Mouse (Mus musculus): ENCODE measurements around the gene Sox15. TPM values are rescaled to one million over a fixed set of nuclear protein-coding genes. Genes with fewer than 3 reads are reported as not detected.
"Not testable (repeated sequence)": the region's sequence is repeated elsewhere in the genome, so short reads cannot be mapped to it uniquely, and the experiment has no call there.

Gene Sox15
- polyA plus RNA-seq, 1 experiment from 2014 or later, result 0.37 TPM

DNA sequence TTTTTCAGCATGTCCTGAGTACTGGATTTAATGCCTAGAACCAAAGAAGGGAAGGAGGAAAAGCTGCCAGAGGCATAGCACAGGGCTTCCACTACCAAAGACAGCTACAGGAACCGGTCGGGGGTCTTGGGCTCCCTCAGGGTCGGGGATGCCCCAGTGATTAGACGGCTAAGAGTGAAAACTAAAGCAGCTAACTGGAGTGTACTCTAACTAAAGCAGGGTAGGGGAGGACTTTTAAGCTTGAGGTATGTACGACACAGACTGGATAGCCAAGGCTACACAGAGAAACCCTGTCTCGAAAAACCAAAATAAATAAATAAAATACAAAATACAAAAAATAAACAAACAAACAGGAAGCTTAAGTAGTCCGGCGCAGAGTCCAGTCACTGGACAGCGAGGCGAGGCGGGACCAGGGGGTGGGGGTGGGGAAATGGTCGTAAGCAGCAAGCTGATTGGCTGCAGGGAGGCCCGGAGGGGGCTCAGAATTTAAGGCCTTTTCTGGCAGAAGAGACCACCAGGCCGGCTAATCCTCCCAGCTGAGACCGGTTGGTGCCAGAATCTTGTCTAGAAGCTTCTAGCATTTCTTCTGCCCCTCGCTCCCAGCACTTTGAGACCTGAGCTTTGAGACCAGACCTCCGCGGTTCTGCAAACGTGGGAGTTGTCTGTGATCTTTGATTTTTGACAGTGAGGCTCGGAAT is 33.4 kb upstream of the Sox15 start, which contains the start of gene Sat2:
Gene Sat2, plus strand, starts transcription at position 454 of the 698 bp plus-strand sequence.
- Histone ChIP-seq H3K36me3 (no peaks in the 10 kb centered on the region), H3K27ac (peak within 1 kb of the TSS; percentile 94), H3K9me3 (no peaks in the 10 kb centered on the region), H3K4me1 (replicated peaks) (peaks cover 22% of the 10 kb centered on the region), H3K27me3 (ENCODE audit: insufficient read depth, poor library complexity, severe bottlenecking) (no peaks in the 10 kb centered on the region), H3K4me3 (peak within 1 kb of the TSS; percentile 64)
- WGBS, result 1% methylated on average over 20 of the region's 20 CpGs
- DNase-seq (ENCODE audit: low spot score), result peak; percentile 87

DNA sequence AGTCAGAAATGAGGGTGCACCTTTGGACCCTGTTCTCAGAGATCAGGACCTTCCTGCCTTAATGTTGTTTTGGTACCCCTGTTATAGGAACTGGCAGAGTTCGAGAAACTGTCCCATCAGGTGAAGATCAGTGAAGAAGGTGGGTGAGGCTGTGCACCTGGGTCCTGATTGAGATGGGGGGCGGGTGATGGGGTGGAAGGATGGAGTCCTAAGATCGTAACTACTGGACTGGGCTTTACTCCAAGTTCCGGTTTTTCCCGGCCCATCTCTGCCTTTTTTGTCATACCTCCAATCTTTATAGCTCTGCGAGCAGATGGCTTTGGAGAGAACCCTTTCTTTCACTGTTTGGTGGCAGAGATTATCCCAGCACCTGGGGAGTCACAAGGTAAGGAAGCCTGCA is 32.7 kb upstream of the Sox15 start:
- H3K27ac ChIP-seq, result peak overlapping the region; percentile 94
- WGBS, result 52% methylated on average over 6 of the region's 6 CpGs
- no peaks in the 10 kb centered on the region for H3K27me3 ChIP-seq (ENCODE audit: insufficient read depth, poor library complexity, severe bottlenecking)
- H3K4me3 ChIP-seq, result peak overlapping the region; percentile 64
- DNase-seq (ENCODE audit: low spot score), result no peak
- H3K9me3 ChIP-seq, result no peaks in the 10 kb centered on the region
- H3K36me3 ChIP-seq, result no peaks in the 10 kb centered on the region
- peaks cover 22% of the 10 kb centered on the region for H3K4me1 ChIP-seq (replicated peaks)

DNA sequence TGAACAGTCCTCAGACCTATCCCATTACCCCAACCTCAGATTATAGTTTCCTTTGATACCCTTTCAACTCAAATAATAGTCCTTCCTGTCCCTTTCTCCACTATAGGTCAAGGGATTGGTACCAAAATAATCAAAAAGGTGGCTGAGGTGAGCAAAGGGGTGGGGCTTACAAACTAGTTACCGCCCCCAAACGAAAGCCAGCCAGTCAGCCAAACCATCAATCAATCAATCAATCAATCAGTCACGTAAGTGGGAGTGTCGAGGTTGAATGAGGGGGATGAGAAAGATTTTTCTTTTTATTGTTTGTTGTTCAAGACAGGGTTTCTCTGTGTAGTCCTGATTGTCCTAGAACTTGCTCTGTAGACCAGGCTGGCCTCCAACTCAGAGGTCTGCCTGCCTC is 32.1 kb upstream of the Sox15 start:
- WGBS, result 65% methylated on average over 4 of the region's 4 CpGs
- peak overlapping the region; percentile 64; the same call in 1 of the 2 replicates for H3K4me3 ChIP-seq
- no peak for DNase-seq (ENCODE audit: low spot score)
- no peaks in the 10 kb centered on the region for H3K36me3 ChIP-seq
- H3K27me3 ChIP-seq (ENCODE audit: insufficient read depth, poor library complexity, severe bottlenecking), result no peaks in the 10 kb centered on the region
- H3K9me3 ChIP-seq, result no peaks in the 10 kb centered on the region
- peak overlapping the region; percentile 94; the same call in 1 of the 2 replicates for H3K27ac ChIP-seq
- H3K4me1 ChIP-seq (replicated peaks), result peaks cover 22% of the 10 kb centered on the region

DNA sequence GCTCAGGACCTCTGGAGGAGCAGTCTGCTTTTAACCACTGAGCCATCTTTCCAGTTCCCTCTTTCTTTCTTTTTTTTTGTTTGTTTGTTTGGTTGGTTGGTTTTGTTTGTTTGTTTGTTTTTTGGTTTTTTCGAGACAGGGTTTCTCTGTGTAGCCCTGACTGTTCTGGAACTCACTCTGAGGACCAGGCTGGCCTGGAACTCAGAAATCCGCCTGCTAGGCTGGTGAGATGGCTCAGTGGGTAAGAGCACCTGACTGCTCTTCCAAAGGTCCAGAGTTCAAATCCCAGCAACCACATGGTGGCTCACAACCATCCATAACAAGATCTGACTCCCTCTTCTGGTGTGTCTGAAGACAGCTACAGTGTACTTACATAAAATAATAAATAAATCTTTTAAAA is 30.8 kb upstream of the Sox15 start:
- WGBS, result 94% methylated on average over 2 of the region's 2 CpGs
- H3K36me3 ChIP-seq; H3K9me3 ChIP-seq; DNase-seq (ENCODE audit: low spot score); H3K27ac ChIP-seq; H3K4me3 ChIP-seq; H3K27me3 ChIP-seq (ENCODE audit: insufficient read depth, poor library complexity, severe bottlenecking): not testable (repeated sequence)
- H3K4me1 ChIP-seq (replicated peaks), result peaks cover 22% of the 10 kb centered on the region

DNA sequence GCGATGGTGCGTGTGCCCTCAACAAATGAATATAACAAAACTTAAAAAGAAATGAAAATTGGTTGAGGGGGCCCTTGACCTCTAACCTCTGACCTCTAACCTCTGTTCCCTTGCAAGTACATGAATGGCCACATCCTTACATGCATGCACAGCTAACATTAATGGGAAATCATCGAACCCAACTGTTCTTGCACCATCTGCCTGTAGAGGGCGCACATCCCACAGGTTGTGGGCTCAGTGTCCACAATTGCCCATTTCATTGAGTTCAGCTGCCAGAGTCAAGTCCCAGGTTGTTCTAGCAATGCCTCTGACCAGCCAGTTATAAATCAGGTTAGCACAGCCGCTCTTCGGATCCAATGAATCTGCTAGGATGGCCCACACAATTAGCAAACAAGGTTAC is 26.8 kb upstream of the Sox15 start:
- Histone ChIP-seq H3K27ac (no peak overlapping the region), H3K4me1 (replicated peaks) (peaks cover 9% of the 10 kb centered on the region; the same call in 1 of the 2 replicates), H3K4me3 (no peak overlapping the region), H3K36me3 (no peaks in the 10 kb centered on the region), H3K27me3 (ENCODE audit: insufficient read depth, poor library complexity, severe bottlenecking) (no peaks in the 10 kb centered on the region), H3K9me3 (no peaks in the 10 kb centered on the region)
- peak; percentile 86 for DNase-seq (ENCODE audit: low spot score)
- 36% methylated on average over 6 of the region's 6 CpGs for WGBS

DNA sequence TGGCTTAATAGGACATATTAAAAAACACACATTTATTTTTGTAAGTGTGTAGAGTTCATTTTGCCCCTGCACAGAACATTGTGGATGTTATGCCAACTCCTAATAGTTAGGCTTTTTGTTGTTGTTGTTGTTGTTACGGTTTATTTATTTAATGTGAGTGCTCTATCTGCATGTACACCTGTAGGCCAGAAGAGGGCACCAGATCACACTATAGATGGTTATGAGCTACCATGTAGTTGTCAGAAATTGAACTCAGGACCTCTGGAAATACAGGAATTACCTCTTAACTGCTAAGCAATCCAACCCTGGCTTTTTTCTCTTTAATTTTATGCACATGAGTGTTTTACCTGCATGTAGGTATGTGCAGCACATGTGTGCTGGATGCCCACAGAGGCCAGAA is 25.3 kb upstream of the Sox15 start:
- no peak for DNase-seq (ENCODE audit: low spot score)
- H3K4me1 ChIP-seq (replicated peaks), result peaks cover 19% of the 10 kb centered on the region
- H3K4me3 ChIP-seq, result no peak overlapping the region
- H3K36me3 ChIP-seq, result no peaks in the 10 kb centered on the region
- no peaks in the 10 kb centered on the region for H3K9me3 ChIP-seq
- H3K27ac ChIP-seq, result no peak overlapping the region
- WGBS, result 71% methylated on average over 1 of the region's 1 CpGs
- H3K27me3 ChIP-seq (ENCODE audit: insufficient read depth, poor library complexity, severe bottlenecking), result no peaks in the 10 kb centered on the region

DNA sequence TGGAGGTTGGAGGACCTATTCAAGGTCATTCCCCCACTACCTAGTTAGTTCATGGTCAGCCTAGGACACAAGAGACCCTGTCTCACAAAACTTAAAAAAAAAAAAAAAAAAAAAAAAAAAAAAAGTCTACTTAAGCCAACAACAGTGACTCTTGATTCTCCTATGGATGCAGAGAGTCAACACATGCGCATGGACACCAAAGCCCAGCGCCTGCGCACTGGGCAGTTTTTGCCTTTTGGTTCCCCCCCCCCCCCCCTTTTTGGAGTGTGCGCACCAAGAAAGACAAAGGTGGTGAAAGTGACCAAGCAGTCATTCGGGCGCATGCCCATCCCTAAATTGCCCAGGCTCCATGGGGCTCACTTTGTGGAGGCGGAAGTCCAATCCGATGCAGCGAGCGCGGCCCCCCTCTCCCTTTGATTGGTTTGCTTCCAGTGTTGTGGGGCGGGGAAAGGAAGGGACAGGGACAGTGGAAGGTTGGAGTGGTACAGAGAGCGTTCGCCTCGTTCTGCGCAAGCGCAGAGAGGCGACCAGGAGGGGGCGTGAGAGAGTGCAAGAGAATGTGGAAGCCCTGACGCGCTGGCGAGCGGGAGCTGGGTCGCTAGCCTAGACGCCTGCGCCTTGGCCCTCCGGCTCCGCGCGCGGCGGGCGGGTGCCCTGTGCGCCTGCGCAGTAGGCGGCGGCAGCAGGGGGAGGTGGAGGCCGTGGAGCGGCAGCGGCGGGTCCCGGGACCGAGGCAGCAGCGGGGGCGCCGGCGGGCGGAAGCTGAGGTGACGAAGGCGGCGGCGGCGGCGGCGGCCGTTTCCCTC is 22.6 kb upstream of the Sox15 start, which contains the start of gene Fxr2:
Gene Fxr2, plus strand, starts transcription at position 707 of the 806 bp plus-strand sequence.
- peak within 1 kb of the TSS; percentile 99 for H3K27ac ChIP-seq
- no peaks in the 10 kb centered on the region for H3K9me3 ChIP-seq
- H3K4me1 ChIP-seq (replicated peaks), result peaks cover 28% of the 10 kb centered on the region
- no peaks in the 10 kb centered on the region for H3K27me3 ChIP-seq (ENCODE audit: insufficient read depth, poor library complexity, severe bottlenecking)
- peak within 1 kb of the TSS; percentile 100 for H3K4me3 ChIP-seq
- WGBS, result under 1% methylated on average over 56 of the region's 56 CpGs
- peaks cover 22% of the 10 kb centered on the region for H3K36me3 ChIP-seq
- peak; percentile 100 for DNase-seq (ENCODE audit: low spot score)

DNA sequence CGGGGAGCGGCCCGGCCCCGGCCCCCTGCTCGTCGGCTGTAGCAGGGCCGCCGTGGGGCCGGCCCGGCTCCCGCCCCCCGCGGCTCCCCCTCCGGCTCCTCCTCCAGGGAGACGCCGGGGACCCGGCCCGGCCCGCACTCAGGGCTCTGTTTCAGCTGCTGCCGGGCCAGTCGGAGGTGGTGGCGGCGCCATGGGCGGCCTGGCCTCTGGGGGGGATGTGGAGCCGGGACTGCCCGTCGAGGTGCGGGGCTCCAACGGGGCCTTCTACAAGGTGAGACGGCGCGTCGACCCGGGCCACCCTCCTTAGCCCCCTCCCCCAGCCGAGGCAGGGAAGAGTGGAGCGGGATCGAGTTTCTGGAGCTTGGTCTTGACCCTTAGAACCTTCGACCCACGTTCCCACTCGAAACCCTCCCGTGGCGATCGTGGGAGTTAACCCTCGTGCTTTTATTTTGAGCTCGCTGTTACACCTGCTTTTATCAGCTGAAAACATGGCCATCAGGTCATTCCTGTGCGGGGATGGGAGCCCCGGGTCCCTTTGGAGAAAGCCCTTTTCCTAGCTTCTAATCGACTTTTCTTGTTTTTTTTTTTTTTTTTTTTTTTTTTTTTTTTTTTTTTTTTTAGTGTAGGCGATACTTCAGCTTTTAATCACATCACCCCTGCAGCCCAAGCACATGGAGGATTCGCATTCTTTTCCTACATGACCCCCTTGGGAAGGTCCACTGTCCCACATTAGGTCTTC is 21.8 kb upstream of the Sox15 start:
- WGBS, result under 1% methylated on average over 50 of the region's 50 CpGs
- peak overlapping the region; percentile 99 for H3K27ac ChIP-seq
- DNase-seq (ENCODE audit: low spot score), result no peak
- peaks cover 28% of the 10 kb centered on the region for H3K4me1 ChIP-seq (replicated peaks)
- no peaks in the 10 kb centered on the region for H3K9me3 ChIP-seq
- H3K36me3 ChIP-seq, result peaks cover 31% of the 10 kb centered on the region
- no peaks in the 10 kb centered on the region for H3K27me3 ChIP-seq (ENCODE audit: insufficient read depth, poor library complexity, severe bottlenecking)
- peak overlapping the region; percentile 100 for H3K4me3 ChIP-seq

DNA sequence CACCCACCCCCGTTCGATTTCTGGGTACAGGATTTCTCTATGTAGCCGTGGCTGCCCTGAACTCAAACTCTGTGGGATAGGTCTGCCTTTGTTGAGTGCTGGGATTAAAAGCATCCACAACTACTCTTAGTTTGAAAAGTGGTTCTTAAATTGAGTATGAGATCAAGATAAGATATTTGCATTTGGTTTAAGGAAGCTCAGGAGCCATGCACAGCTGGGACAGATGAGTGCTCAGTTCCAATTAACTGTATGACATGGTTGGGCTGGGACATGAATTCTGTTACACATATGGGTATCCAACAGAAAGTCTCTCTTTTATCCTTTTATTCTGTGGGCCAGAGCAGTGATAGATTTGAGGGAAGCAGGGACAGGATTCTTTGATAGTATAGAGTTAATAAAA is 19.6 kb upstream of the Sox15 start:
- H3K27me3 ChIP-seq (ENCODE audit: insufficient read depth, poor library complexity, severe bottlenecking), result no peaks in the 10 kb centered on the region
- DNase-seq (ENCODE audit: low spot score), result no peak
- H3K9me3 ChIP-seq, result no peaks in the 10 kb centered on the region
- H3K27ac ChIP-seq, result no peak overlapping the region
- peak overlapping the region; percentile 6; the same call in 1 of the 2 replicates for H3K4me3 ChIP-seq
- peaks cover 51% of the 10 kb centered on the region for H3K36me3 ChIP-seq
- H3K4me1 ChIP-seq (replicated peaks), result peaks cover 28% of the 10 kb centered on the region
- 94% methylated on average over 3 of the region's 3 CpGs for WGBS

DNA sequence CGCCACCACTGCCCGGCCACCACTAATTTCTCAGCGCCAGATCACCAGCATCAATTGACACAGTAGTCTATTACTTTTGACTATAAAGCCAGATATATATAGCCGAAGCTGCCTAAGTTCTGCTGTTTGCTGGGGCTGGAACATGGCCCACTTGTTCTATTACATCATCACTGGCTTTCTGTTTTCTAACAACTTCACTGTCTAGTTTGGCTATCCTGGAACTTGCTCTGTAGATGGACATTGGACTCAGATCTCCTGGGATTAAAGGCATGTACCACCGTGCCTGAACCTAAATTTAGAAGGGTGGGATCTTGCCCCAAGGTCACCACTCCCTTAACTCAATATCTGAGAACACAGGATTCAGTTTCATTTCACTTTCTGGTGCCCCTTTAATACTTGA is 9.3 kb upstream of the Sox15 start:
- no peak for DNase-seq (ENCODE audit: low spot score)
- WGBS, result 94% methylated on average over 5 of the region's 5 CpGs
- H3K36me3 ChIP-seq, result peaks cover 99% of the 10 kb centered on the region
- H3K4me3 ChIP-seq, result no peak overlapping the region
- no peaks in the 10 kb centered on the region for H3K27me3 ChIP-seq (ENCODE audit: insufficient read depth, poor library complexity, severe bottlenecking)
- H3K9me3 ChIP-seq, result no peaks in the 10 kb centered on the region
- no peaks in the 10 kb centered on the region for H3K4me1 ChIP-seq (replicated peaks)
- H3K27ac ChIP-seq, result no peak overlapping the region

DNA sequence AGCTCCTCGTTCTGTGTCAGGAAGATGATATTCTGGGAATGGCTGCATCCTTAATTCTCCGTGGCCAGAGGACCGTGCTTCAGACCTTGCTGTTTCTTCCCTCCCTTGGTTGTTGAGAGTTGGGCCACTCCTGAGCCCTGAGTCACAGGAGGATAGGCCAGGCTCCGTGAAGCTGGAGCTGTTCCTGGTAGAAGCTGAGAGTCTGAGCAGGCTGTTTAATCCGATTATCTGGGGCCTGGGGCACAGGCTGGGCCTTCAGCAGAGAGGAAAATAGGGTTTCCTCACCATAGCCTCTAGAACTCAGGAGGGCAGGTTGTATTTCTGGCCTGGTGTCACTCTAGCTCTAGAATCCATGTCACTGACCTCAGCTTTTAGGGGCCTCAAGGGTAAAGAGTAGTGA is 1.7 kb upstream of the Sox15 start:
- no peaks in the 10 kb centered on the region for H3K27me3 ChIP-seq (ENCODE audit: insufficient read depth, poor library complexity, severe bottlenecking)
- H3K9me3 ChIP-seq, result no peaks in the 10 kb centered on the region
- peak overlapping the region; percentile 16; the same call in 1 of the 2 replicates for H3K27ac ChIP-seq
- peaks cover 34% of the 10 kb centered on the region for H3K4me1 ChIP-seq (replicated peaks)
- no peak overlapping the region for H3K4me3 ChIP-seq
- H3K36me3 ChIP-seq, result peaks cover 98% of the 10 kb centered on the region
- WGBS, result 83% methylated on average over 5 of the region's 5 CpGs
- no peak for DNase-seq (ENCODE audit: low spot score)

DNA sequence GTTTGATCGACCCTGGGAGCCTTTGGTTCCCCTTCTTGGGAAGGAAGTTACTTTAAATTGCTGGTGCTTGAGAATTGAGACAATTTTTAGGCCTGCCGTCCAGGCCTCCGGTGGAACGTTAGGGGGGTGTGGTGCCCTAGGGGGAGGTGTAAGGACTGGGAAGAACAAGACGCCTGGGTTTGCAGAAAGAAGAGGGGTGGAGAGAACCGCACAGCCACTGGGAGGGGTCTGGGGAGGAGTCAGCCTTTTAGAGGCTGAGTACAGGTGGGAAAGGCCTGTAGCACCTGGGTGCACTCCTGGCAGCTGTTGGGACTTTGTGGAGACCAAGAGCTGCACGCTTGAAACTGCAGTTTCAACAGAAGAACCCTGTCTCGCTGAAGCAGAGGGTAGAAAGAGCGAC is 354 bp upstream of the Sox15 start:
- WGBS, result 49% methylated on average over 9 of the region's 9 CpGs
- H3K4me3 ChIP-seq, result no peak overlapping the region

More for the DNA sequence above, 354 bp upstream of the Sox15 start:
- no peak for DNase-seq (ENCODE audit: low spot score)
- Histone ChIP-seq H3K9me3 (no peaks in the 10 kb centered on the region), H3K36me3 (peaks cover 97% of the 10 kb centered on the region), H3K27ac (0 out of 2 replicates have a peak overlapping the region, but pooled peaks have one; percentile 66), H3K27me3 (ENCODE audit: insufficient read depth, poor library complexity, severe bottlenecking) (no peaks in the 10 kb centered on the region), H3K4me1 (replicated peaks) (peaks cover 34% of the 10 kb centered on the region)

Measured in hindbrain, embryonic 10.5 days (tissue).